Mouse (Mus musculus) stomach, postnatal 0 days (tissue): ENCODE measurements around the gene Acaca. TPM values are rescaled to one million over a fixed set of nuclear protein-coding genes. Genes with fewer than 3 reads are reported as not detected.

Source experiments
- ATAC-seq: fragments of 200-750 bp; cut with Nextera tagmentation; 2 replicates; pipeline ENCODE4 v1.8.0; 2017; ENCODE audit not compliant: low FRiP score, low TSS enrichment
- DNase-seq: peaks from one replicate; pipeline ENCODE4 v3.0.0-alpha.2; 2016; ENCODE audit warnings: low spot score
- H3K27ac ChIP-seq: fragments of 300-500 bp; sonication (generic); replicated peaks from 2 replicates; pipeline ENCODE4 v1.5.1; 2014; ENCODE audit warnings: mild to moderate bottlenecking, control low read depth
- H3K27me3 ChIP-seq: fragments of 300-500 bp; sonication (generic); 2 replicates; pipeline ENCODE4 v1.6.1; 2014; ENCODE audit warnings: low read length; ENCODE audit not compliant: control insufficient read depth, insufficient read depth
- H3K36me3 ChIP-seq: fragments of 300-500 bp; sonication (generic); 2 replicates; pipeline ENCODE4 v1.6.1; 2014; ENCODE audit warnings: low read length, mixed read lengths; ENCODE audit not compliant: control insufficient read depth, insufficient read depth
- H3K4me1 ChIP-seq: fragments of 300-500 bp; sonication (generic); replicated peaks from 2 replicates; pipeline ENCODE4 v1.6.1; 2014; ENCODE audit warnings: antibody characterized with exemption; ENCODE audit not compliant: control insufficient read depth, insufficient read depth
- H3K4me2 ChIP-seq: fragments of 300-500 bp; sonication (generic); replicated peaks from 2 replicates; pipeline ENCODE4 v1.6.1; 2014; ENCODE audit warnings: low read depth, mild to moderate bottlenecking, control low read depth, moderate library complexity
- H3K4me3 ChIP-seq: fragments of 300-500 bp; sonication (generic); 2 replicates; pipeline ENCODE4 v1.5.1; 2014; ENCODE audit warnings: low read depth, low read length, control low read depth
- H3K9ac ChIP-seq: fragments of 300-500 bp; sonication (generic); 2 replicates; pipeline ENCODE4 v1.6.1; 2014; ENCODE audit warnings: mild to moderate bottlenecking, low read length, control low read depth, mixed read lengths
- H3K9me3 ChIP-seq: fragments of 300-500 bp; sonication (generic); 2 replicates; pipeline ENCODE4 v1.6.1; 2016; ENCODE audit warnings: low read length; ENCODE audit not compliant: control insufficient read depth
- CTCF ChIP-seq: IDR thresholded peaks from 2 replicates; pipeline ENCODE4 v1.5.1; 2016; ENCODE audit warnings: antibody characterized with exemption, low read depth, mild to moderate bottlenecking, moderate library complexity
- EP300 ChIP-seq: optimal IDR thresholded peaks from 2 replicates; pipeline ENCODE3; 2016; ENCODE audit warnings: antibody characterized with exemption
- WGBS: fragments of 180-500 bp; shearing (Covaris S2); extraction: QIAGEN DNeasy Blood & Tissue Kit; methylation state at CpG from one replicate; pipeline ENCODE4 v1.1.7; 2014; 5-methylcytosine and 5-hydroxymethylcytosine counted together
- polyA plus RNA-seq: library from polyadenylated mRNA; unstranded; fragments of >200 nt; fragmentation: Nextera tagmentation; extraction: Ambion mirVana; gene quantifications from 2 replicates; pipeline ENCODE4 v1.2.1, GENCODE M21; 2015

Gene Acaca
- 4.5 TPM in 2 replicates for polyA plus RNA-seq

GRCm38 (mm10) chr11:84128943-84129798 is at the start of gene Acaca, which contains the start of gene Tada2a:
TSS of gene Acaca (plus strand) at chr11:84129672.
TSS of gene Tada2a (minus strand) at chr11:84129600.
- Histone ChIP-seq H3K27ac (peak within 1 kb of the TSS; percentile 70), H3K36me3 (peaks cover 8% of the 10 kb centered on the region; the same call in 1 of the 2 replicates), H3K4me3 (peak within 1 kb of the TSS; percentile 90), H3K9ac (peak within 1 kb of the TSS; percentile 81), H3K4me1 (no peaks in the 10 kb centered on the region), H3K4me2 (peak within 1 kb of the TSS; percentile 75), H3K9me3 (no peaks in the 10 kb centered on the region), H3K27me3 (no peaks in the 10 kb centered on the region)
- DNase-seq (peak; percentile 88), ATAC-seq (peak; percentile 95)
- under 1% methylated on average over 56 of the region's 83 CpGs for WGBS
- no peak; the same call in 1 of the 2 replicates for TF ChIP-seq CTCF
- no peak for TF ChIP-seq EP300

GRCm38 (mm10) chr11:84079887-84080286 is 49.6 kb upstream of the Acaca start:
- no peaks in the 10 kb centered on the region for H3K9me3 ChIP-seq
- DNase-seq (no peak), ATAC-seq (no peak)
- TF ChIP-seq CTCF: no peak
- TF ChIP-seq EP300: no peak
- no peak overlapping the region for H3K4me3 ChIP-seq
- 76% methylated on average over 4 of the region's 4 CpGs for WGBS
- H3K27ac ChIP-seq: no peak overlapping the region
- H3K9ac ChIP-seq: no peak overlapping the region
- H3K4me2 ChIP-seq: no peak overlapping the region
- no peaks in the 10 kb centered on the region for H3K4me1 ChIP-seq
- H3K36me3 ChIP-seq: 0 out of 2 replicates have a peak, but pooled peaks cover 3% of the 10 kb centered on the region
- H3K27me3 ChIP-seq: no peaks in the 10 kb centered on the region

- WGBS: 76% methylated on average over 3 of the region's 3 CpGs
- no peak for ATAC-seq
These were observed 49.1 kb upstream of the Acaca start for GRCm38 (mm10) chr11:84080327-84080726.

GRCm38 (mm10) chr11:84081901-84082300 is 47.6 kb upstream of the Acaca start:
- 86% methylated on average over 5 of the region's 5 CpGs for WGBS

More at GRCm38 (mm10) chr11:84080327-84080726, 49.1 kb upstream of the Acaca start:
- H3K9ac ChIP-seq: no peak overlapping the region
- DNase-seq: no peak
- H3K27me3 ChIP-seq: no peaks in the 10 kb centered on the region
- H3K36me3 ChIP-seq: 0 out of 2 replicates have a peak, but pooled peaks cover 3% of the 10 kb centered on the region
- H3K4me3 ChIP-seq: no peak overlapping the region
- no peak overlapping the region for H3K27ac ChIP-seq
- H3K4me1 ChIP-seq: no peaks in the 10 kb centered on the region
- no peak overlapping the region for H3K4me2 ChIP-seq
- no peak for TF ChIP-seq EP300
- TF ChIP-seq CTCF: no peak
- H3K9me3 ChIP-seq: no peaks in the 10 kb centered on the region

GRCm38 (mm10) chr11:84090572-84090971 is 38.9 kb upstream of the Acaca start:
- H3K4me1 ChIP-seq: no peaks in the 10 kb centered on the region
- no peaks in the 10 kb centered on the region for H3K27me3 ChIP-seq
- no peak overlapping the region for H3K9ac ChIP-seq
- TF ChIP-seq EP300 (no peak), CTCF (no peak)
- no peak overlapping the region for H3K4me2 ChIP-seq
- ATAC-seq: no peak
- no peaks in the 10 kb centered on the region for H3K9me3 ChIP-seq
- 77% methylated on average over 8 of the region's 8 CpGs for WGBS
- no peak for DNase-seq
- H3K4me3 ChIP-seq: no peak overlapping the region
- peaks cover 9% of the 10 kb centered on the region for H3K36me3 ChIP-seq
- H3K27ac ChIP-seq: no peak overlapping the region

More at GRCm38 (mm10) chr11:84081901-84082300, 47.6 kb upstream of the Acaca start:
- ATAC-seq: no peak
- H3K4me1 ChIP-seq: no peaks in the 10 kb centered on the region
- H3K9ac ChIP-seq: no peak overlapping the region
- H3K4me2 ChIP-seq: no peak overlapping the region
- no peak for TF ChIP-seq EP300
- no peak for TF ChIP-seq CTCF
- H3K27ac ChIP-seq: no peak overlapping the region
- H3K4me3 ChIP-seq: no peak overlapping the region
- no peaks in the 10 kb centered on the region for H3K9me3 ChIP-seq
- no peak for DNase-seq
- 0 out of 2 replicates have a peak, but pooled peaks cover 6% of the 10 kb centered on the region for H3K36me3 ChIP-seq
- H3K27me3 ChIP-seq: no peaks in the 10 kb centered on the region

GRCm38 (mm10) chr11:84095084-84095483 is 34.4 kb upstream of the Acaca start:
- Histone ChIP-seq H3K9ac (no peak overlapping the region), H3K4me2 (no peak overlapping the region), H3K27me3 (no peaks in the 10 kb centered on the region), H3K4me1 (no peaks in the 10 kb centered on the region), H3K36me3 (peaks cover 6% of the 10 kb centered on the region), H3K9me3 (no peaks in the 10 kb centered on the region), H3K4me3 (no peak overlapping the region), H3K27ac (no peak overlapping the region)
- no peak for ATAC-seq
- no peak for TF ChIP-seq EP300
- no peak for TF ChIP-seq CTCF
- WGBS: 87% methylated on average over 4 of the region's 4 CpGs
- no peak for DNase-seq
